9 mouse cellular contexts compared by ENCODE assay signal in the genomic region with DNA sequence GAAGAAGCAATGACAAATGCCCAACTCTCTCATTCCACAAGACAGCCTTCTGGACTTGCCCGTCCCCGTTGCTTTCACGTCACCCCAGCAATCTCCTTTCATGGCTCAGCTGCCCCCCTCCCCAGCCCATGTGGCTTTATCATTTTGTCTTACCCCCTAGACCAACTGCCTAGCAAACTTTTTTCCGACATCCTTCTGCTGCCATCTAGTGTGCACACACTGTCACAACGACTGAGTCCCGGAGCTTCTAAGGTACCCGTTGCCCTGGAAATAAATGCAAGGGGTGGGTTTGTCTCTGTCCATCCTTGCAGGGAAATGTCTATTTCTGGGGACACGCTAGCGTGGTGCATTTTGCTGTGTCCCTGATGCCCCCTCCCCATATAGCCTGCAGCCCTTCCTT.
DNase-seq lines count a peak whose midpoint lies in the region; ATAC-seq and TF ChIP-seq lines count a peak whose summit lies in the region.
"Had no signal": no experiment of that assay in that cellular context is flagged by ENCODE, and none has a peak within 500 bp of the region (broad histone marks: within the 10 kb centered on the region; RNA-seq: fewer than 3 reads in every experiment).

No protein-coding gene starts in this region.

- no peaks in the 10 kb centered on the region for H3K36me3 ChIP-seq in C2C12 (ENCODE audit: control insufficient read depth, insufficient read depth)
- H3K36me3 ChIP-seq in midbrain, embryonic 16.5 days (ENCODE audit: control insufficient read depth, insufficient read depth, low read length): no peaks in the 10 kb centered on the region
- H3K36me3 ChIP-seq: heart, embryonic 15.5 days had no signal

- no peak overlapping the region for H3K4me3 ChIP-seq in C2C12 (ENCODE audit: insufficient read depth, poor library complexity, severe bottlenecking)
- H3K4me3 ChIP-seq in midbrain, embryonic 16.5 days (ENCODE audit: low read depth, low read length): no peak overlapping the region
- H3K4me3 ChIP-seq: heart, embryonic 15.5 days had no signal

- peak; percentile 16 to 72 for DNase-seq in adrenal gland, adult (ENCODE audit: inconsistent age in 2 of 2, low spot score in 1 of 2)
- DNase-seq in adrenal gland, postnatal 4 days (ENCODE audit: low spot score in 2 of 2): no peak
- DNase-seq in cerebellum, adult 8-10 months: peak; percentile 50
- peak; percentile 82 to 83 for DNase-seq in layer of hippocampus, postnatal 10 days (ENCODE audit: low spot score in 2 of 2)
- peak; percentile 38 for DNase-seq in thymus, postnatal 4 days

- peak overlapping the region; percentile 30; the same call in 1 of the 2 replicates for H3K9ac ChIP-seq in midbrain, embryonic 16.5 days (ENCODE audit: low read depth, low read length)
- H3K9ac ChIP-seq: heart, embryonic 15.5 days had no signal

- H3K79me2 ChIP-seq in C2C12 (ENCODE audit: control insufficient read depth, insufficient read depth): no peaks in the 10 kb centered on the region

- H3K27ac ChIP-seq in midbrain, embryonic 16.5 days (ENCODE audit: low read length): no peak overlapping the region; the same call in 1 of the 2 replicates
- H3K27ac ChIP-seq: heart, embryonic 15.5 days had no signal

- H3K4me2 ChIP-seq in midbrain, embryonic 16.5 days (ENCODE audit: low read length): peak overlapping the region; percentile 16; the same call in 1 of the 2 replicates
- H3K4me2 ChIP-seq: heart, embryonic 15.5 days had no signal

- H3ac ChIP-seq in C2C12 (ENCODE audit: control insufficient read depth, insufficient read length, low read depth): no peak overlapping the region

- peak; percentile 42 for ATAC-seq in frontal cortex, adult (ENCODE audit: low TSS enrichment)
- peak; percentile 51; the same call in 1 of the 2 replicates for ATAC-seq in midbrain, embryonic 16.5 days

- 3% methylated on average over 9 of the region's 9 CpGs for WGBS in midbrain, embryonic 16.5 days

- H3K79me3 ChIP-seq in C2C12 (ENCODE audit: low read depth): no peaks in the 10 kb centered on the region

- TF ChIP-seq CTCF in C2C12 (IDR thresholded peaks at IDR 0.05; ENCODE audit: control insufficient read depth, insufficient read depth, insufficient read length): peak; percentile 8

- H3K9me3 ChIP-seq in midbrain, embryonic 16.5 days (replicated peaks; ENCODE audit: control insufficient read depth, low read length, poor library complexity, severe bottlenecking): no peaks in the 10 kb centered on the region
- H3K9me3 ChIP-seq: heart, embryonic 15.5 days had no signal

- peaks cover 6% of the 10 kb centered on the region; the same call in 1 of the 2 replicates for H3K4me1 ChIP-seq in midbrain, embryonic 16.5 days (ENCODE audit: control insufficient read depth, insufficient read depth, low read length)

- peaks cover 8% of the 10 kb centered on the region for H3K27me3 ChIP-seq in C2C12 (ENCODE audit: control insufficient read depth, insufficient read depth, insufficient read length)
- no peaks in the 10 kb centered on the region for H3K27me3 ChIP-seq in midbrain, embryonic 16.5 days (ENCODE audit: control insufficient read depth, insufficient read depth, low read depth, low read length)
- H3K27me3 ChIP-seq: heart, embryonic 15.5 days had no signal

TF ChIP-seq in C2C12, 6 proteins besides CTCF, POLR2A, EP300 and RAD21:
- no peak for TF ChIP-seq CEBPB (IDR thresholded peaks at IDR 0.05; ENCODE audit: low read depth)
- no peak for TF ChIP-seq MAX (IDR thresholded peaks at IDR 0.05)
- no peak for TF ChIP-seq USF1 (IDR thresholded peaks at IDR 0.05; ENCODE audit: low read depth)
- TF ChIP-seq MYOD1 (IDR thresholded peaks at IDR 0.05; ENCODE audit: control insufficient read depth, insufficient read length, low read depth): no peak
- TF ChIP-seq MYOG (IDR thresholded peaks at IDR 0.05; ENCODE audit: control insufficient read depth, extremely low read depth, insufficient read length): no peak
- TF ChIP-seq FOSL1 (IDR thresholded peaks at IDR 0.05; ENCODE audit: insufficient read depth, low read length, poor library complexity, severe bottlenecking): no peak

Comparison
In these comparisons a context has a peak if more than half of its experiments do, and no peak if none do; other contexts are left out.
1. DNase-seq: peak in adrenal gland, adult (2 of 2), cerebellum, adult 8-10 months (single experiment), layer of hippocampus, postnatal 10 days (2 of 2) and thymus, postnatal 4 days (single experiment); none in adrenal gland, postnatal 4 days (0 of 2).